16 mouse cellular contexts compared by ENCODE assay signal in the genomic region with DNA sequence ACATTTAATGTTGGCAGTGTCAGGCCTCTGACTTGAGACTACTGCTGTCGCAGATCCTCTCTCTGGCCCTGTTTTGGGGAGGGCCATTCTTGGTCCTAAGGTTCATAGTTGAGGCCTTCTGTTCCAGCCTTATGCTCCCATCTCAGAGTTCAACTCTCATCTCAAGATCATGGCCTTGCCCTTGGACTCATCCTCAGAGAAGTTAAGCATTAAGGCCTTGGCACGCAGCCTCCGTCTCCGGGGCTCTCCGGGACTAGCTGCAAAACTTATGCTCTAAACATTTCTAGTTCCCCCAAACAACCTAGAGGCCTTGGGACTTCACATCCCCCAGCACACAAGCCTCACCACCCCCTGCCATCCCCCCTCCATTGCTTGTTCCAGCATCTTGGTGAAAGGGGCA. TPM values are rescaled to one million over a fixed set of nuclear protein-coding genes. Genes with fewer than 3 reads are reported as not detected.
DNase-seq lines count a peak whose midpoint lies in the region; ATAC-seq and TF ChIP-seq lines count a peak whose summit lies in the region.
"Had no signal": no experiment of that assay in that cellular context is flagged by ENCODE, and none has a peak within 500 bp of the region (broad histone marks: within the 10 kb centered on the region; RNA-seq: fewer than 3 reads in every experiment).

No protein-coding gene starts in this region.

- H3K27ac ChIP-seq in forebrain, embryonic 15.5 days (replicated peaks) = peak overlapping the region; percentile 54; the same call in 1 of the 2 replicates
- no peak overlapping the region for H3K27ac ChIP-seq in forebrain, embryonic 10.5 days
- H3K27ac ChIP-seq in midbrain, embryonic 12.5 days (replicated peaks) = 0 out of 2 replicates have a peak overlapping the region, but pooled peaks have one; percentile 27
- no peak overlapping the region for H3K27ac ChIP-seq in midbrain, embryonic 11.5 days (ENCODE audit: low read depth, low read length)
- peak overlapping the region; percentile 78 for H3K27ac ChIP-seq in kidney, adult 2 months (ENCODE audit: insufficient read depth, low read depth, low read length)
- peak overlapping the region; percentile 39; the same call in 1 of the 2 replicates for H3K27ac ChIP-seq in limb, embryonic 15.5 days

- 93% methylated on average over 5 of the region's 5 CpGs for WGBS in forebrain, embryonic 15.5 days
- WGBS in forebrain, embryonic 10.5 days = 94% methylated on average over 5 of the region's 5 CpGs
- 98% methylated on average over 5 of the region's 5 CpGs for WGBS in midbrain, embryonic 12.5 days
- 95% methylated on average over 5 of the region's 5 CpGs for WGBS in midbrain, embryonic 11.5 days
- 63% methylated on average over 5 of the region's 5 CpGs for WGBS in kidney, adult 2 months
- WGBS in limb, embryonic 15.5 days = 86% methylated on average over 5 of the region's 5 CpGs

- DNase-seq in forebrain, embryonic 10.5 days (ENCODE audit: extremely low spot score, low spot score) = no peak
- DNase-seq in midbrain, embryonic 11.5 days (ENCODE audit: low spot score, missing footprints) = no peak
- DNase-seq in kidney, adult 2 months = peak; percentile 86
- no peak for DNase-seq in heart, postnatal 14 days
- no peak for DNase-seq in urinary bladder, postnatal 10 days (ENCODE audit: low spot score)
- DNase-seq: right cerebral cortex, postnatal 4 days had no signal

- H3K4me2 ChIP-seq in forebrain, embryonic 15.5 days (replicated peaks) = no peak overlapping the region
- no peak overlapping the region for H3K4me2 ChIP-seq in midbrain, embryonic 12.5 days (replicated peaks)
- H3K4me2 ChIP-seq in midbrain, embryonic 11.5 days = no peak overlapping the region
- no peak overlapping the region for H3K4me2 ChIP-seq in limb, embryonic 15.5 days
- H3K4me2 ChIP-seq: heart, embryonic 11.5 days; lung, embryonic 15.5 days had no signal

- no peaks in the 10 kb centered on the region for H3K27me3 ChIP-seq in forebrain, embryonic 15.5 days
- peaks cover 16% of the 10 kb centered on the region for H3K27me3 ChIP-seq in forebrain, embryonic 10.5 days (ENCODE audit: poor library complexity, severe bottlenecking)
- H3K27me3 ChIP-seq in midbrain, embryonic 12.5 days = no peaks in the 10 kb centered on the region
- no peaks in the 10 kb centered on the region for H3K27me3 ChIP-seq in midbrain, embryonic 11.5 days (ENCODE audit: control insufficient read depth, insufficient read depth, low read length)
- no peaks in the 10 kb centered on the region for H3K27me3 ChIP-seq in kidney, adult 2 months (replicated peaks; ENCODE audit: control insufficient read depth, insufficient read depth, low read length)
- H3K27me3 ChIP-seq in limb, embryonic 15.5 days = no peaks in the 10 kb centered on the region
- H3K27me3 ChIP-seq: lung, embryonic 15.5 days had no signal

- H3K9ac ChIP-seq in forebrain, embryonic 15.5 days (replicated peaks) = no peak overlapping the region
- no peak overlapping the region for H3K9ac ChIP-seq in midbrain, embryonic 12.5 days (replicated peaks)
- no peak overlapping the region for H3K9ac ChIP-seq in midbrain, embryonic 11.5 days (ENCODE audit: low read length)
- H3K9ac ChIP-seq in limb, embryonic 15.5 days = no peak overlapping the region

- ATAC-seq in forebrain, embryonic 15.5 days (replicated peaks) = no peak
- no peak for ATAC-seq in midbrain, embryonic 12.5 days (ENCODE audit: low FRiP score, low read depth)
- no peak for ATAC-seq in midbrain, embryonic 11.5 days (ENCODE audit: low FRiP score)
- ATAC-seq in limb, embryonic 15.5 days (ENCODE audit: insufficient number of reproducible peaks, low FRiP score, low TSS enrichment, low read depth) = no peak

- H3K9me3 ChIP-seq in forebrain, embryonic 15.5 days = no peaks in the 10 kb centered on the region
- peaks cover 4% of the 10 kb centered on the region; the same call in 1 of the 2 replicates for H3K9me3 ChIP-seq in forebrain, embryonic 10.5 days
- no peaks in the 10 kb centered on the region for H3K9me3 ChIP-seq in midbrain, embryonic 12.5 days
- H3K9me3 ChIP-seq in midbrain, embryonic 11.5 days (ENCODE audit: control insufficient read depth, low read length) = no peaks in the 10 kb centered on the region
- H3K9me3 ChIP-seq in limb, embryonic 15.5 days = no peaks in the 10 kb centered on the region
- H3K9me3 ChIP-seq: lung, embryonic 15.5 days had no signal

- peaks cover 30% of the 10 kb centered on the region for H3K4me1 ChIP-seq in forebrain, embryonic 15.5 days
- H3K4me1 ChIP-seq in forebrain, embryonic 10.5 days = peaks cover 24% of the 10 kb centered on the region
- H3K4me1 ChIP-seq in midbrain, embryonic 12.5 days = peaks cover 25% of the 10 kb centered on the region
- peaks cover 14% of the 10 kb centered on the region for H3K4me1 ChIP-seq in midbrain, embryonic 11.5 days (ENCODE audit: control insufficient read depth, insufficient read depth, low read length)
- H3K4me1 ChIP-seq in kidney, adult 2 months (ENCODE audit: control insufficient read depth, insufficient read depth, low read length) = peaks cover 26% of the 10 kb centered on the region
- peaks cover 20% of the 10 kb centered on the region for H3K4me1 ChIP-seq in limb, embryonic 15.5 days

- no peak for TF ChIP-seq POLR2A in kidney, adult 2 months (IDR thresholded peaks at IDR 0.05; ENCODE audit: low read depth, low read length)

- TF ChIP-seq CTCF in kidney, adult 2 months (conservative IDR thresholded peaks at IDR 0.05; ENCODE audit: insufficient read depth, insufficient read length, low read depth, low read length) = no peak

- H3K4me3 ChIP-seq in forebrain, embryonic 15.5 days = no peak overlapping the region
- H3K4me3 ChIP-seq in forebrain, embryonic 10.5 days = no peak overlapping the region
- no peak overlapping the region for H3K4me3 ChIP-seq in midbrain, embryonic 12.5 days
- no peak overlapping the region for H3K4me3 ChIP-seq in midbrain, embryonic 11.5 days (ENCODE audit: low read depth, low read length)
- no peak overlapping the region for H3K4me3 ChIP-seq in kidney, adult 2 months (ENCODE audit: insufficient read depth, low read depth, low read length)
- no peak overlapping the region for H3K4me3 ChIP-seq in limb, embryonic 15.5 days
- H3K4me3 ChIP-seq: erythroblast, embryonic 14.5 days; lung, embryonic 15.5 days had no signal

- intact Hi-C loops in heart, postnatal 14 days (cut with DNase I) = no loop called here

- H3K36me3 ChIP-seq in forebrain, embryonic 15.5 days = no peaks in the 10 kb centered on the region
- no peaks in the 10 kb centered on the region for H3K36me3 ChIP-seq in forebrain, embryonic 10.5 days (replicated peaks)
- no peaks in the 10 kb centered on the region for H3K36me3 ChIP-seq in midbrain, embryonic 12.5 days
- H3K36me3 ChIP-seq in midbrain, embryonic 11.5 days (ENCODE audit: control insufficient read depth, insufficient read depth, low read length) = no peaks in the 10 kb centered on the region
- H3K36me3 ChIP-seq in kidney, adult 2 months (ENCODE audit: control insufficient read depth, insufficient read depth, low read length) = no peaks in the 10 kb centered on the region
- no peaks in the 10 kb centered on the region for H3K36me3 ChIP-seq in limb, embryonic 15.5 days

RNA-seq across cellular contexts. Expression of a gene that starts 15.8 kb away (rescaled TPM):
- polyA plus RNA-seq in forebrain, embryonic 15.5 days (2015; fragmentation: Nextera tagmentation; extraction: Ambion mirVana) = 0.51 and 1.1 TPM in 2 replicates
- 0.16 and 0.30 TPM in 2 replicates for polyA plus RNA-seq in forebrain, embryonic 10.5 days (2016; fragmentation: Nextera tagmentation; extraction: Ambion mirVana)
- polyA plus RNA-seq in midbrain, embryonic 12.5 days (2016; fragmentation: Nextera tagmentation; extraction: Ambion mirVana) = 0.37 and 0.70 TPM in 2 replicates
- polyA plus RNA-seq in midbrain, embryonic 11.5 days (2014; fragmentation: Nextera tagmentation; extraction: Ambion mirVana) = 0.18 and 0.33 TPM in 2 replicates
- polyA plus RNA-seq in kidney, adult 2 months (2012; rRNA removed) = 35.3 and 43.5 TPM in 2 replicates
- polyA plus RNA-seq in limb, embryonic 15.5 days (2015; fragmentation: Nextera tagmentation; extraction: Ambion mirVana) = 8.2 and 14.2 TPM in 2 replicates
- under 1 TPM; 0.31 to 0.39 TPM for total RNA-seq in heart, postnatal 14 days (2021)

RNA-seq across cellular contexts. Expression of a gene that starts 34.9 kb away (rescaled TPM):
- polyA plus RNA-seq in forebrain, embryonic 15.5 days (2015; fragmentation: Nextera tagmentation; extraction: Ambion mirVana) = not detected in 2 replicates
- polyA plus RNA-seq in forebrain, embryonic 10.5 days (2016; fragmentation: Nextera tagmentation; extraction: Ambion mirVana) = not detected in 2 replicates
- not detected in 2 replicates for polyA plus RNA-seq in midbrain, embryonic 12.5 days (2016; fragmentation: Nextera tagmentation; extraction: Ambion mirVana)
- not detected in 2 replicates for polyA plus RNA-seq in midbrain, embryonic 11.5 days (2014; fragmentation: Nextera tagmentation; extraction: Ambion mirVana)
- polyA plus RNA-seq in kidney, adult 2 months (2012; rRNA removed) = not detected in 2 replicates
- polyA plus RNA-seq in limb, embryonic 15.5 days (2015; fragmentation: Nextera tagmentation; extraction: Ambion mirVana) = not detected in 2 replicates
- total RNA-seq in heart, postnatal 14 days (2021) = not detected
- total RNA-seq: ES-E14; left cerebral cortex, postnatal 14 days had no signal
- polyA plus RNA-seq: brain, embryonic 14.5 days; erythroblast, embryonic 14.5 days; heart, embryonic 11.5 days; large intestine, adult 2 months; lung, embryonic 15.5 days had no signal

RNA-seq across cellular contexts. Expression of a gene that starts 41.3 kb away (rescaled TPM):
- 59.3 and 59.5 TPM in 2 replicates for polyA plus RNA-seq in forebrain, embryonic 15.5 days (2015; fragmentation: Nextera tagmentation; extraction: Ambion mirVana)
- 66.8 and 70.1 TPM in 2 replicates for polyA plus RNA-seq in forebrain, embryonic 10.5 days (2016; fragmentation: Nextera tagmentation; extraction: Ambion mirVana)
- polyA plus RNA-seq in midbrain, embryonic 12.5 days (2016; fragmentation: Nextera tagmentation; extraction: Ambion mirVana) = 81.7 and 83.6 TPM in 2 replicates
- polyA plus RNA-seq in midbrain, embryonic 11.5 days (2014; fragmentation: Nextera tagmentation; extraction: Ambion mirVana) = 68.0 TPM in 2 replicates
- polyA plus RNA-seq in kidney, adult 2 months (2012; rRNA removed) = 17.6 and 19.6 TPM in 2 replicates
- polyA plus RNA-seq in limb, embryonic 15.5 days (2015; fragmentation: Nextera tagmentation; extraction: Ambion mirVana) = 52.4 and 55.8 TPM in 2 replicates
- total RNA-seq in heart, postnatal 14 days (2021) = 10 to 100 TPM; 80.5 to 85.2 TPM

Comparison
In these comparisons a context has a peak if more than half of its experiments do, and no peak if none do; other contexts are left out.
1. H3K27ac ChIP-seq: peak in forebrain, embryonic 15.5 days (single experiment), midbrain, embryonic 12.5 days (single experiment), kidney, adult 2 months (single experiment) and limb, embryonic 15.5 days (single experiment); none in forebrain, embryonic 10.5 days (single experiment) and midbrain, embryonic 11.5 days (single experiment).